In genomic region chr8:90819561-90820320, GRCm38 (mm10) we compare ENCODE assay signal across 31 mouse cellular contexts. TPM values are rescaled to one million over a fixed set of nuclear protein-coding genes. Genes with fewer than 3 reads are reported as not detected.
DNase-seq lines count a peak whose midpoint lies in the region; ATAC-seq and TF ChIP-seq lines count a peak whose summit lies in the region.
"Had no signal": no experiment of that assay in that cellular context is flagged by ENCODE, and none has a peak within 500 bp of the region (broad histone marks: within the 10 kb centered on the region; RNA-seq: fewer than 3 reads in every experiment).

No protein-coding gene starts in this region.

- peak; percentile 53 for ATAC-seq in granulocyte monocyte progenitor cell, adult 5-6 weeks (replicated peaks; ENCODE audit: poor library complexity, severe bottlenecking)
- ATAC-seq in megakaryocyte progenitor cell, adult 5-6 weeks (replicated peaks; ENCODE audit: poor library complexity): peak; percentile 61
- ATAC-seq: activated CD4-positive, CD25-positive, alpha-beta regulatory T cell, adult 4 months; CD4-positive, CD25-positive, alpha-beta regulatory T cell, adult 4 months; forebrain, embryonic 16.5 days; intestine, postnatal 0 days had no signal

- H3K4me3 ChIP-seq in gastrocnemius, adult 2 months: no peak overlapping the region
- H3K4me3 ChIP-seq: embryonic facial prominence, embryonic 10.5 days; embryonic facial prominence, embryonic 13.5 days; erythroblast, embryonic 14.5 days; forebrain, embryonic 12.5 days; heart, embryonic 13.5 days; hindbrain, embryonic 12.5 days; hindbrain, embryonic 15.5 days had no signal

- intact Hi-C loops in gastrocnemius, adult 2 months (cut with DNase I): no loop called here

- peak; percentile 59 for DNase-seq in gastrocnemius, adult 2 months
- no peak for DNase-seq in gastrocnemius, postnatal 4 days (ENCODE audit: low spot score in 2 of 2)
- peak; percentile 18 for DNase-seq in NIH3T3 (ENCODE audit: low read depth)
- no peak for DNase-seq in thymus, postnatal 4 days
- DNase-seq in kidney, adult 11 months: no peak
- DNase-seq: adrenal gland, postnatal 10 days; adrenal gland, postnatal 36 days; cerebellum, adult 18-20 months; cerebellum, adult 9-11 months; cerebellum, postnatal 25 days; embryo, embryonic 11 days; gastrocnemius, postnatal 10 days; gastrocnemius, postnatal 36 days; heart, adult 18-20 months; heart, postnatal 14 days had no signal

- H3K27ac ChIP-seq in gastrocnemius, adult 2 months: peak overlapping the region; percentile 48
- H3K27ac ChIP-seq: embryonic facial prominence, embryonic 10.5 days; embryonic facial prominence, embryonic 13.5 days; forebrain, embryonic 12.5 days; heart, embryonic 13.5 days; hindbrain, embryonic 12.5 days; hindbrain, embryonic 15.5 days had no signal

- no peak for TF ChIP-seq CTCF in gastrocnemius, adult 2 months (IDR thresholded peaks at IDR 0.05)

RNA-seq across cellular contexts. Expression of gene Gm19935, which starts 2.5 kb away (rescaled TPM):
- not detected for total RNA-seq in gastrocnemius, adult 2 months (2021)
- not detected for total RNA-seq in gastrocnemius, postnatal 4 days (2021)
- total RNA-seq in granulocyte monocyte progenitor cell, adult 5-6 weeks (2014; fragmentation: Nextera tagmentation): not detected in 2 replicates
- total RNA-seq in granulocyte monocyte progenitor cell, adult 5-6 weeks (2017): not detected in 2 replicates
- total RNA-seq in megakaryocyte progenitor cell, adult 5-6 weeks (2015): not detected in 2 replicates
- total RNA-seq in megakaryocyte progenitor cell, adult 5-6 weeks (2017): not detected in 2 replicates
- total RNA-seq: adrenal gland, adult 18-20 months; adrenal gland, postnatal 10 days; adrenal gland, postnatal 36 days; gastrocnemius, postnatal 10 days; gastrocnemius, postnatal 36 days; hematopoietic stem cell, adult 5-6 weeks; MEL had no signal

RNA-seq across cellular contexts. Expression of gene Chd9, which starts 8.4 kb away (rescaled TPM):
- total RNA-seq in gastrocnemius, adult 2 months (2021): 10 to 100 TPM; 47.2 to 49.5 TPM
- total RNA-seq in gastrocnemius, postnatal 4 days (2021): 10 to 100 TPM; 49.8 to 57.6 TPM
- total RNA-seq in granulocyte monocyte progenitor cell, adult 5-6 weeks (2014; fragmentation: Nextera tagmentation): 108 and 162 TPM in 2 replicates
- total RNA-seq in granulocyte monocyte progenitor cell, adult 5-6 weeks (2017): 55.7 and 75.6 TPM in 2 replicates
- total RNA-seq in megakaryocyte progenitor cell, adult 5-6 weeks (2015): 121 and 145 TPM in 2 replicates
- 47.6 and 62.6 TPM in 2 replicates for total RNA-seq in megakaryocyte progenitor cell, adult 5-6 weeks (2017)

Comparison
In these comparisons a context has a peak if more than half of its experiments do, and no peak if none do; other contexts are left out.
1. DNase-seq: peak in gastrocnemius, adult 2 months (single experiment) and NIH3T3 (single experiment); none in gastrocnemius, postnatal 4 days (0 of 2), thymus, postnatal 4 days (single experiment) and kidney, adult 11 months (single experiment).